Mouse (Mus musculus) heart, embryonic 14.5 days (tissue): Measurements from ENCODE around the gene Coro1c. TPM values are rescaled to one million over a fixed set of nuclear protein-coding genes. Genes with fewer than 3 reads are reported as not detected.

Source experiments
- ATAC-seq: fragments of 200-750 bp; cut with Nextera tagmentation; 2 replicates; pipeline ENCODE4 v1.8.0; 2017; ENCODE audit warnings: low read depth, moderate TSS enrichment; ENCODE audit not compliant: insufficient number of reproducible peaks, insufficient read depth, low FRiP score
- H3K27ac ChIP-seq, 2 experiments: fragments of 200-500 bp in 1 of 2; fragments of 300-500 bp in 1 of 2; sonication (generic) in 1 of 2; replicated peaks in 1 of 2; 2 replicates each; pipeline ENCODE4 v1.5.1; 2012 to 2014; ENCODE audit warnings: low read depth in 2 of 2, low read length in 2 of 2, control low read depth in 1 of 2, mild to moderate bottlenecking in 1 of 2, mixed read lengths in 1 of 2; ENCODE audit not compliant: control insufficient read depth in 1 of 2, insufficient read depth in 1 of 2
- H3K27me3 ChIP-seq: fragments of 300-500 bp; sonication (generic); 2 replicates; pipeline ENCODE4 v1.6.1; 2014; ENCODE audit warnings: mild to moderate bottlenecking, low read length, control low read depth; ENCODE audit not compliant: control insufficient read depth, insufficient read depth
- H3K36me3 ChIP-seq: fragments of 300-500 bp; sonication (generic); 2 replicates; pipeline ENCODE4 v1.6.1; 2014; ENCODE audit warnings: mild to moderate bottlenecking, control low read depth, low read length, mixed read lengths; ENCODE audit not compliant: control insufficient read depth, insufficient read depth
- H3K4me1 ChIP-seq, 2 experiments: fragments of 200-500 bp in 1 of 2; fragments of 300-500 bp in 1 of 2; sonication (generic) in 1 of 2; 2 replicates each; pipeline ENCODE4 v1.6.1; 2012 to 2014; ENCODE audit warnings: low read length in 2 of 2, control low read depth in 1 of 2, mixed read lengths in 1 of 2; ENCODE audit not compliant: control insufficient read depth in 2 of 2, insufficient read depth in 2 of 2
- H3K4me2 ChIP-seq: fragments of 300-500 bp; sonication (generic); 2 replicates; pipeline ENCODE4 v1.6.1; 2014; ENCODE audit warnings: mild to moderate bottlenecking, low read length
- H3K4me3 ChIP-seq, 2 experiments: fragments of 200-500 bp in 1 of 2; fragments of 300-500 bp in 1 of 2; sonication (generic) in 1 of 2; 2 replicates each; pipeline ENCODE4 v1.5.1; 2012 to 2014; ENCODE audit warnings: low read length in 2 of 2, mild to moderate bottlenecking in 2 of 2, control low read depth in 1 of 2, low read depth in 1 of 2, moderate library complexity in 1 of 2; ENCODE audit not compliant: control insufficient read depth in 1 of 2, insufficient read depth in 1 of 2
- H3K9ac ChIP-seq: fragments of 300-500 bp; sonication (generic); 2 replicates; pipeline ENCODE4 v1.6.1; 2014; ENCODE audit warnings: mild to moderate bottlenecking, low read length
- H3K9me3 ChIP-seq: fragments of 300-500 bp; sonication (generic); 2 replicates; pipeline ENCODE4 v1.6.1; 2016; ENCODE audit warnings: low read length, control low read depth; ENCODE audit not compliant: control insufficient read depth
- WGBS: fragments of 180-500 bp; shearing (Covaris S2); extraction: QIAGEN DNeasy Blood & Tissue Kit; methylation state at CpG from one replicate; pipeline ENCODE4 v1.1.7; 2014; 5-methylcytosine and 5-hydroxymethylcytosine counted together
- polyA plus RNA-seq: library from polyadenylated mRNA; unstranded; fragments of >200 nt; fragmentation: Nextera tagmentation; extraction: Ambion mirVana; gene quantifications from 2 replicates; pipeline ENCODE4 v1.2.1, GENCODE M21; 2014

Coro1c gene
- polyA plus RNA-seq, 1 experiment from 2014 or later = 84.9 TPM

GRCm38 (mm10) chr5:113924608-113925007, 16.1 kb upstream of the Coro1c start:
- no peak for ATAC-seq
- Histone ChIP-seq H3K36me3 (no peaks in the 10 kb centered on the region), H3K9ac (no peak overlapping the region), H3K9me3 (peaks cover 15% of the 10 kb centered on the region; the same call in 1 of the 2 replicates), H3K4me1 (peaks cover 9 to 14% of the 10 kb centered on the region in 2 experiments; a peak in 3 of 4 replicates), H3K4me2 (no peak overlapping the region), H3K27ac (no peak overlapping the region), H3K4me3 (no peak overlapping the region), H3K27me3 (no peaks in the 10 kb centered on the region)
- 65% methylated on average over 4 of the region's 4 CpGs for WGBS

GRCm38 (mm10) chr5:113921310-113922166, 13.0 kb upstream of the Coro1c start:
- Histone ChIP-seq H3K4me3 (no peak overlapping the region), H3K36me3 (no peaks in the 10 kb centered on the region), H3K27ac (no peak overlapping the region), H3K9ac (no peak overlapping the region), H3K4me1 (peaks cover 18 to 20% of the 10 kb centered on the region in 2 experiments), H3K9me3 (no peaks in the 10 kb centered on the region), H3K4me2 (no peak overlapping the region), H3K27me3 (no peaks in the 10 kb centered on the region)
- no peak for ATAC-seq
- 47% methylated on average over 6 of the region's 6 CpGs for WGBS

GRCm38 (mm10) chr5:113919060-113919459, 10.5 kb upstream of the Coro1c start:
- ATAC-seq = no peak
- no peak overlapping the region for H3K9ac ChIP-seq
- 76% methylated on average over 7 of the region's 7 CpGs for WGBS

GRCm38 (mm10) chr5:113918654-113919053, 10.1 kb upstream of the Coro1c start:
- ATAC-seq = no peak
- no peaks in the 10 kb centered on the region for H3K9me3 ChIP-seq
- no peak overlapping the region for H3K4me2 ChIP-seq
- WGBS = 43% methylated on average over 9 of the region's 9 CpGs
- no peak overlapping the region for H3K9ac ChIP-seq
- peak overlapping the region; percentile 53 to 76 for H3K27ac ChIP-seq
- peaks cover 11 to 16% of the 10 kb centered on the region in 2 experiments for H3K4me1 ChIP-seq
- no peaks in the 10 kb centered on the region for H3K27me3 ChIP-seq
- H3K4me3 ChIP-seq = no peak overlapping the region
- H3K36me3 ChIP-seq = no peaks in the 10 kb centered on the region

More at GRCm38 (mm10) chr5:113919060-113919459, 10.5 kb upstream of the Coro1c start:
- Histone ChIP-seq H3K9me3 (no peaks in the 10 kb centered on the region), H3K4me1 (peaks cover 11 to 16% of the 10 kb centered on the region in 2 experiments), H3K36me3 (no peaks in the 10 kb centered on the region), H3K4me3 (no peak overlapping the region), H3K4me2 (no peak overlapping the region), H3K27ac (peak overlapping the region in 1 of 2 experiments; percentile 53; a peak in 2 of 4 replicates), H3K27me3 (no peaks in the 10 kb centered on the region)

GRCm38 (mm10) chr5:113910705-113911104, 2.1 kb upstream of the Coro1c start:
- no peaks in the 10 kb centered on the region for H3K9me3 ChIP-seq
- WGBS = 75% methylated on average over 6 of the region's 6 CpGs
- H3K4me1 ChIP-seq = peaks cover 7 to 23% of the 10 kb centered on the region in 2 experiments
- no peak overlapping the region for H3K4me3 ChIP-seq
- no peak overlapping the region for H3K4me2 ChIP-seq
- no peak overlapping the region for H3K27ac ChIP-seq
- no peak for ATAC-seq
- no peaks in the 10 kb centered on the region for H3K36me3 ChIP-seq
- H3K9ac ChIP-seq = no peak overlapping the region
- H3K27me3 ChIP-seq = no peaks in the 10 kb centered on the region

- WGBS = 26% methylated on average over 10 of the region's 10 CpGs
- no peaks in the 10 kb centered on the region for H3K9me3 ChIP-seq
- peaks cover 10 to 28% of the 10 kb centered on the region in 2 experiments for H3K4me1 ChIP-seq
- H3K4me2 ChIP-seq = peak overlapping the region; percentile 29
- ATAC-seq = no peak
- peak overlapping the region in 1 of 2 experiments; percentile 15; a peak in 1 of 4 replicates for H3K27ac ChIP-seq
- H3K9ac ChIP-seq = no peak overlapping the region
- no peaks in the 10 kb centered on the region for H3K27me3 ChIP-seq
- no peaks in the 10 kb centered on the region for H3K36me3 ChIP-seq
- no peak overlapping the region for H3K4me3 ChIP-seq
Observed at GRCm38 (mm10) chr5:113910065-113910701, 1.6 kb upstream of the Coro1c start.

- Histone ChIP-seq H3K27me3 (no peaks in the 10 kb centered on the region), H3K4me1 (peaks cover 19 to 50% of the 10 kb centered on the region in 2 experiments), H3K4me3 (peak overlapping the region; percentile 97 to 98), H3K4me2 (peak overlapping the region; percentile 88), H3K9ac (peak overlapping the region; percentile 88), H3K27ac (peak overlapping the region; percentile 91 to 94), H3K9me3 (no peaks in the 10 kb centered on the region), H3K36me3 (no peaks in the 10 kb centered on the region)
- WGBS = under 1% methylated on average over 67 of the region's 69 CpGs
- ATAC-seq = peak; percentile 57
Observed at GRCm38 (mm10) chr5:113907786-113908567, 581 bp downstream of the Coro1c start.
